Comparison of ENCODE assay signal across 8 mouse cellular contexts in the genomic region with DNA sequence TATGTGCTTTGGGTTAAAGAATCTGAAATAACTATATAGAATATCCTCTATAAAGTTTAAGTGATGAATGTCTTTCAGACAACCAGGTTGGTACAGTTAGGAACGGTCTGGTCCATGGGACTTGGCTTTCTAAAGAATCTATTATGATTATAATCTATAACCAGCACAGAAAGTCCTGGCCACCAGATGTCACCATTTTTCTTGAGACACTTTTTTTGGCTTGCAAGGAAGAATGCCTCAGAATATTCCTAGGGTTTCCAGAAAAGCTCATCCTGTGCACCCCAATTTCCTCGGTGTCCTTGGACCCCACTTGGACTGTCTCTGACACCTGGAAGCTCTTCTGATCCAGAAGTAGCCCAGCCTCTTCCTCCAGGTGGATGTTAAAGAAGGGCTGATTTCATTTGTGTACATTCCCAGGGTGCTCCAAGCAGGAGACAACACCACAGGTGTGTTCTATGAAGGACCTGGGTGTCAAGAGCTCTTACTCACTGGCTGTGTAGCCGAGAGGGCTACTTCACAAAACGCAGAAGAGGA. TPM values are rescaled to one million over a fixed set of nuclear protein-coding genes. Genes with fewer than 3 reads are reported as not detected.
DNase-seq lines count a peak whose midpoint lies in the region.

No protein-coding gene starts in this region.

- DNase-seq in adrenal gland, adult 8-10 months = peak; percentile 11
- DNase-seq in adrenal gland, adult 2 months = no peak
- peak; percentile 59 for DNase-seq in layer of hippocampus, adult 11-12 months (ENCODE audit: low spot score)
- DNase-seq in layer of hippocampus, postnatal 36 days = no peak
- peak; percentile 48 for DNase-seq in adrenal gland, postnatal 10 days
- peak; percentile 70 for DNase-seq in induced T-regulatory cell, adult 2 months (ENCODE audit: low read depth)
- peak; percentile 66 for DNase-seq in naive thymus-derived CD4-positive, alpha-beta T cell, adult 2 months (ENCODE audit: low read depth)
- DNase-seq in urinary bladder, postnatal 10 days (ENCODE audit: low spot score) = no peak

RNA-seq across cellular contexts. Expression of a gene that starts 1.5 kb away (rescaled TPM):
- 10 to 100 TPM; 14.5 to 21.1 (median 18.5) TPM for total RNA-seq in adrenal gland, adult 8-10 months (2022)
- total RNA-seq in adrenal gland, adult 2 months (2021) = 10 to 100 TPM; 11.2 to 14.0 TPM
- 2.8 and 3.3 TPM in 2 replicates for polyA plus RNA-seq in adrenal gland, adult 2 months (2012; rRNA removed)
- 10 to 100 TPM; 52.6 to 52.7 TPM for total RNA-seq in layer of hippocampus, postnatal 36 days (2021)
- total RNA-seq in adrenal gland, postnatal 10 days (2021) = 10 to 100 TPM; 12.4 to 14.3 TPM

Comparison
In these comparisons a context has a peak if more than half of its experiments do, and no peak if none do; other contexts are left out.
1. DNase-seq: peak in adrenal gland, adult 8-10 months (single experiment), layer of hippocampus, adult 11-12 months (single experiment), adrenal gland, postnatal 10 days (single experiment), induced T-regulatory cell, adult 2 months (single experiment) and naive thymus-derived CD4-positive, alpha-beta T cell, adult 2 months (single experiment); none in adrenal gland, adult 2 months (single experiment), layer of hippocampus, postnatal 36 days (0 of 2) and urinary bladder, postnatal 10 days (single experiment).